Mouse (Mus musculus) intestine, embryonic 16.5 days (tissue): Measurements from ENCODE around the gene Zfp335. TPM values are rescaled to one million over a fixed set of nuclear protein-coding genes. Genes with fewer than 3 reads are reported as not detected.
A peak's percentile ranks its signal among the peaks of the same experiment; 100 is the strongest.

Source experiments
- ATAC-seq: fragments of 200-750 bp; cut with Nextera tagmentation; 2 replicates; pipeline ENCODE4 v1.8.0; 2017; ENCODE audit warnings: moderate TSS enrichment, moderate library complexity
- H3K27ac ChIP-seq: fragments of 300-500 bp; sonication (generic); 2 replicates; pipeline ENCODE4 v1.5.1; 2014; ENCODE audit warnings: mild to moderate bottlenecking, low read length
- H3K27me3 ChIP-seq: fragments of 300-500 bp; sonication (generic); replicated peaks from 2 replicates; pipeline ENCODE4 v1.6.1; 2014; ENCODE audit warnings: low read length, control low read depth, mixed read lengths; ENCODE audit not compliant: control insufficient read depth, insufficient read depth
- H3K36me3 ChIP-seq: fragments of 300-500 bp; sonication (generic); 2 replicates; pipeline ENCODE4 v1.6.1; 2014; ENCODE audit warnings: low read length, control low read depth; ENCODE audit not compliant: control insufficient read depth, insufficient read depth
- H3K4me1 ChIP-seq: fragments of 300-500 bp; sonication (generic); 2 replicates; pipeline ENCODE4 v1.6.1; 2014; ENCODE audit warnings: low read length, control low read depth, mixed read lengths; ENCODE audit not compliant: control insufficient read depth, insufficient read depth
- H3K4me2 ChIP-seq: fragments of 300-500 bp; sonication (generic); 2 replicates; pipeline ENCODE4 v1.6.1; 2014; ENCODE audit warnings: low read depth, low read length, control low read depth
- H3K4me3 ChIP-seq: fragments of 300-500 bp; sonication (generic); 2 replicates; pipeline ENCODE4 v1.5.1; 2014; ENCODE audit warnings: mild to moderate bottlenecking, low read length
- H3K9ac ChIP-seq: fragments of 300-500 bp; sonication (generic); 2 replicates; pipeline ENCODE4 v1.6.1; 2014; ENCODE audit warnings: low read depth, low read length
- H3K9me3 ChIP-seq: fragments of 300-500 bp; sonication (generic); 2 replicates; pipeline ENCODE4 v1.6.1; 2016; ENCODE audit warnings: low read length, control low read depth; ENCODE audit not compliant: control insufficient read depth
- WGBS: fragments of 180-500 bp; shearing (Covaris S2); extraction: QIAGEN DNeasy Blood & Tissue Kit; methylation state at CpG from one replicate; pipeline ENCODE4 v1.1.7; 2014; 5-methylcytosine and 5-hydroxymethylcytosine counted together
- polyA plus RNA-seq: library from polyadenylated mRNA; unstranded; fragments of >200 nt; fragmentation: Nextera tagmentation; extraction: Ambion mirVana; gene quantifications from 2 replicates; pipeline ENCODE4 v1.2.1, GENCODE M21; 2015

The Zfp335 gene
- polyA plus RNA-seq, 1 experiment from 2014 or later = 9.6 TPM

GRCm38 (mm10) chr2:164903496-164903895, 8.1 kb downstream of the Zfp335 start:
- Histone ChIP-seq H3K27me3 (no peaks in the 10 kb centered on the region), H3K4me1 (no peaks in the 10 kb centered on the region), H3K27ac (no peak overlapping the region), H3K9me3 (peaks cover 6% of the 10 kb centered on the region), H3K4me3 (no peak overlapping the region), H3K9ac (no peak overlapping the region), H3K36me3 (peaks cover 57% of the 10 kb centered on the region), H3K4me2 (no peak overlapping the region)
- ATAC-seq = no peak
- 65% methylated on average over 1 of the region's 1 CpGs for WGBS

GRCm38 (mm10) chr2:164901380-164901779, 10.2 kb downstream of the Zfp335 start:
- peaks cover 5% of the 10 kb centered on the region for H3K9me3 ChIP-seq
- WGBS = 89% methylated on average over 13 of the region's 13 CpGs
- no peak overlapping the region for H3K4me2 ChIP-seq
- no peak overlapping the region for H3K4me3 ChIP-seq
- peak; percentile 29; the same call in 1 of the 2 replicates for ATAC-seq
- H3K36me3 ChIP-seq = peaks cover 45% of the 10 kb centered on the region
- H3K27me3 ChIP-seq = no peaks in the 10 kb centered on the region
- H3K9ac ChIP-seq = no peak overlapping the region
- no peak overlapping the region for H3K27ac ChIP-seq
- no peaks in the 10 kb centered on the region for H3K4me1 ChIP-seq

GRCm38 (mm10) chr2:164899723-164900459, 11.7 kb downstream of the Zfp335 start:
- H3K4me1 ChIP-seq = no peaks in the 10 kb centered on the region
- H3K27me3 ChIP-seq = no peaks in the 10 kb centered on the region
- no peak for ATAC-seq
- H3K4me2 ChIP-seq = no peak overlapping the region
- WGBS = 92% methylated on average over 16 of the region's 16 CpGs
- H3K4me3 ChIP-seq = no peak overlapping the region
- no peak overlapping the region for H3K9ac ChIP-seq
- H3K36me3 ChIP-seq = peaks cover 49% of the 10 kb centered on the region
- no peak overlapping the region for H3K27ac ChIP-seq
- H3K9me3 ChIP-seq = no peaks in the 10 kb centered on the region

- H3K9ac ChIP-seq = no peak overlapping the region
- no peak overlapping the region for H3K4me3 ChIP-seq
- no peaks in the 10 kb centered on the region for H3K9me3 ChIP-seq
- 90% methylated on average over 15 of the region's 15 CpGs for WGBS
- ATAC-seq = no peak
- H3K36me3 ChIP-seq = peaks cover 44% of the 10 kb centered on the region
- no peak overlapping the region for H3K27ac ChIP-seq
- H3K27me3 ChIP-seq = no peaks in the 10 kb centered on the region
- no peaks in the 10 kb centered on the region for H3K4me1 ChIP-seq
- H3K4me2 ChIP-seq = no peak overlapping the region
Measured at GRCm38 (mm10) chr2:164899034-164899433, 12.5 kb downstream of the Zfp335 start.

- no peak overlapping the region for H3K4me2 ChIP-seq
- H3K4me1 ChIP-seq = no peaks in the 10 kb centered on the region
- H3K27me3 ChIP-seq = no peaks in the 10 kb centered on the region
- H3K9ac ChIP-seq = no peak overlapping the region
- no peak overlapping the region for H3K27ac ChIP-seq
- no peak for ATAC-seq
- H3K9me3 ChIP-seq = no peaks in the 10 kb centered on the region
- H3K4me3 ChIP-seq = no peak overlapping the region
- WGBS = 93% methylated on average over 7 of the region's 7 CpGs
- H3K36me3 ChIP-seq = peaks cover 50% of the 10 kb centered on the region
Measured at GRCm38 (mm10) chr2:164898008-164898407, 13.5 kb downstream of the Zfp335 start.

- Histone ChIP-seq H3K4me3 (no peak overlapping the region), H3K9ac (no peak overlapping the region), H3K27ac (no peak overlapping the region), H3K27me3 (no peaks in the 10 kb centered on the region), H3K9me3 (no peaks in the 10 kb centered on the region), H3K36me3 (peaks cover 55% of the 10 kb centered on the region), H3K4me1 (peaks cover 2% of the 10 kb centered on the region), H3K4me2 (no peak overlapping the region)
- 97% methylated on average over 6 of the region's 6 CpGs for WGBS
- no peak for ATAC-seq
Measured at GRCm38 (mm10) chr2:164895885-164896284, 15.7 kb downstream of the Zfp335 start.

- Histone ChIP-seq H3K4me2 (no peak overlapping the region), H3K4me3 (no peak overlapping the region), H3K36me3 (peaks cover 64% of the 10 kb centered on the region), H3K4me1 (peaks cover 12% of the 10 kb centered on the region), H3K27me3 (no peaks in the 10 kb centered on the region), H3K9me3 (no peaks in the 10 kb centered on the region), H3K9ac (no peak overlapping the region), H3K27ac (no peak overlapping the region)
- ATAC-seq = no peak
- WGBS = 67% methylated on average over 1 of the region's 1 CpGs
Measured at GRCm38 (mm10) chr2:164894644-164895043, 16.9 kb downstream of the Zfp335 start.

GRCm38 (mm10) chr2:164894048-164894447, 17.5 kb downstream of the Zfp335 start:
- WGBS = 66% methylated on average over 5 of the region's 5 CpGs
- ATAC-seq = no peak
- H3K27me3 ChIP-seq = no peaks in the 10 kb centered on the region

GRCm38 (mm10) chr2:164892696-164893216, 18.8 kb downstream of the Zfp335 start:
- Histone ChIP-seq H3K27me3 (no peaks in the 10 kb centered on the region), H3K9ac (no peak overlapping the region), H3K27ac (no peak overlapping the region), H3K36me3 (peaks cover 59% of the 10 kb centered on the region), H3K4me3 (no peak overlapping the region), H3K4me2 (no peak overlapping the region), H3K9me3 (no peaks in the 10 kb centered on the region), H3K4me1 (peaks cover 20% of the 10 kb centered on the region)
- no peak for ATAC-seq
- 85% methylated on average over 6 of the region's 6 CpGs for WGBS

More at GRCm38 (mm10) chr2:164894048-164894447, 17.5 kb downstream of the Zfp335 start:
- Histone ChIP-seq H3K9ac (no peak overlapping the region), H3K4me2 (no peak overlapping the region), H3K27ac (no peak overlapping the region), H3K36me3 (peaks cover 65% of the 10 kb centered on the region), H3K4me1 (peaks cover 18% of the 10 kb centered on the region), H3K9me3 (no peaks in the 10 kb centered on the region), H3K4me3 (no peak overlapping the region)
